Mouse (Mus musculus) induced T-regulatory cell, adult 2 months (primary cell): ENCODE data around the gene Mus81.
"Not testable (repeated sequence)": the region's sequence is repeated elsewhere in the genome, so short reads cannot be mapped to it uniquely, and the experiment has no call there.

Experiments
- DNase-seq: peaks from one replicate; pipeline ENCODE4 v3.0.0-alpha.2; 2012; ENCODE audit warnings: low read depth

Gene Mus81

GRCm38 (mm10) chr19:5487768-5488550 lies at the start of gene Mus81:
Gene Mus81 (minus strand): TSS chr19:5488402.
- DNase-seq = peak; percentile 99

- peak; percentile 82 for DNase-seq
Measured at GRCm38 (mm10) chr19:5532520-5532919, 44.3 kb upstream of the Mus81 start.

GRCm38 (mm10) chr19:5530138-5530524 lies 41.9 kb upstream of the Mus81 start:
- no peak for DNase-seq

- peak; percentile 96 for DNase-seq
Measured at GRCm38 (mm10) chr19:5529325-5530137, 41.3 kb upstream of the Mus81 start.

GRCm38 (mm10) chr19:5525204-5525603 lies 37.0 kb upstream of the Mus81 start:
- no peak for DNase-seq

- no peak for DNase-seq
Measured at GRCm38 (mm10) chr19:5518721-5519120, 30.5 kb upstream of the Mus81 start.

- no peak for DNase-seq
Measured at GRCm38 (mm10) chr19:5516906-5517505, 28.8 kb upstream of the Mus81 start.

- DNase-seq = peak; percentile 54
Measured at GRCm38 (mm10) chr19:5515840-5516777, 27.9 kb upstream of the Mus81 start.

- no peak for DNase-seq
Measured at GRCm38 (mm10) chr19:5513005-5513349, 24.8 kb upstream of the Mus81 start.

- DNase-seq = peak; percentile 63
Measured at GRCm38 (mm10) chr19:5512091-5513004, 24.1 kb upstream of the Mus81 start.

GRCm38 (mm10) chr19:5511074-5511632 lies 23.0 kb upstream of the Mus81 start:
- no peak for DNase-seq

- peak; percentile 97 for DNase-seq
Measured at GRCm38 (mm10) chr19:5510031-5511026, 22.1 kb upstream of the Mus81 start, which contains the start of gene Snx32. Gene Snx32 (minus strand): TSS chr19:5510538.

- no peak for DNase-seq
Measured at GRCm38 (mm10) chr19:5503687-5504086, 15.5 kb upstream of the Mus81 start, which contains the start of gene 1700020D05Rik. Gene 1700020D05Rik (minus strand): TSS chr19:5503787.

- no peak for DNase-seq
Measured at GRCm38 (mm10) chr19:5500330-5500875, 12.2 kb upstream of the Mus81 start.

GRCm38 (mm10) chr19:5496052-5496370 lies 7.8 kb upstream of the Mus81 start:
- DNase-seq = no peak

- DNase-seq = no peak
Measured at GRCm38 (mm10) chr19:5495353-5496051, 7.3 kb upstream of the Mus81 start.

- no peak for DNase-seq
Measured at GRCm38 (mm10) chr19:5494314-5494713, 6.1 kb upstream of the Mus81 start.

- DNase-seq = not testable (repeated sequence)
Measured at GRCm38 (mm10) chr19:5493301-5493721, 5.1 kb upstream of the Mus81 start.
